Mouse (Mus musculus) T-helper 2 cell (primary cell): ENCODE data around the gene Dennd1b.

Source experiments
- in situ Hi-C: fragments of 300-600 bp; cut with MboI, MseI; formaldehyde crosslinking; loops from one replicate; pipeline ENCODE4 v1.15.1; 2025; ENCODE audit warnings: high pct_unique_total_duplicates

Gene Dennd1b

GRCm38 (mm10) chr1:139079000-139079399 lies 115.8 kb downstream of the Dennd1b start:
- in situ Hi-C loops: loop anchor here (5.0 kb wide), 1 partner anchor 97 kb away; no protein-coding TSS in a partner anchor

- in situ Hi-C loops: loop anchor here (5.0 kb wide), 1 partner anchor 97 kb away; no protein-coding TSS in a partner anchor
Observed at GRCm38 (mm10) chr1:139079523-139079922, 116.3 kb downstream of the Dennd1b start.

- in situ Hi-C loops: loop anchor here (10.0 kb wide), 1 partner anchor 226 kb away; the partner anchor contains the start of gene 2310009B15Rik
Observed at GRCm38 (mm10) chr1:139080517-139081386, 117.5 kb downstream of the Dennd1b start.

GRCm38 (mm10) chr1:139083382-139083781 lies 120.1 kb downstream of the Dennd1b start:
- in situ Hi-C loops: loop anchor here (10.0 kb wide), 1 partner anchor 229 kb away; the partner anchor contains the start of gene 2310009B15Rik

GRCm38 (mm10) chr1:139087564-139087963 lies 124.3 kb downstream of the Dennd1b start:
- in situ Hi-C loops: loop anchor here (10.0 kb wide), 1 partner anchor 233 kb away; the partner anchor contains the start of gene 2310009B15Rik

GRCm38 (mm10) chr1:139090744-139091143 lies 127.5 kb downstream of the Dennd1b start:
- in situ Hi-C loops: no loop called here

- in situ Hi-C loops: no loop called here
Observed at GRCm38 (mm10) chr1:139091701-139092100, 128.5 kb downstream of the Dennd1b start.

GRCm38 (mm10) chr1:139092144-139092543 lies 128.9 kb downstream of the Dennd1b start:
- in situ Hi-C loops: no loop called here

- in situ Hi-C loops: no loop called here
Observed at GRCm38 (mm10) chr1:139092722-139093121, 129.5 kb downstream of the Dennd1b start.

GRCm38 (mm10) chr1:139096369-139096768 lies 133.1 kb downstream of the Dennd1b start:
- in situ Hi-C loops: no loop called here

- in situ Hi-C loops: no loop called here
Observed at GRCm38 (mm10) chr1:139098088-139098487, 134.9 kb downstream of the Dennd1b start.

GRCm38 (mm10) chr1:139101725-139102124 lies 138.5 kb downstream of the Dennd1b start:
- in situ Hi-C loops: no loop called here

GRCm38 (mm10) chr1:139108251-139108650 lies 145.0 kb downstream of the Dennd1b start:
- in situ Hi-C loops: no loop called here

- in situ Hi-C loops: no loop called here
Observed at GRCm38 (mm10) chr1:139122626-139123025, 159.4 kb downstream of the Dennd1b start.

- in situ Hi-C loops: no loop called here
Observed at GRCm38 (mm10) chr1:139139644-139140043, 176.4 kb downstream of the Dennd1b start.

GRCm38 (mm10) chr1:139145516-139145915 lies 182.3 kb downstream of the Dennd1b start:
- in situ Hi-C loops: no loop called here

- in situ Hi-C loops: no loop called here
Observed at GRCm38 (mm10) chr1:139146306-139146705, 183.1 kb downstream of the Dennd1b start.

GRCm38 (mm10) chr1:139153006-139153405 lies 189.8 kb downstream of the Dennd1b start:
- in situ Hi-C loops: no loop called here

- in situ Hi-C loops: no loop called here
Observed at GRCm38 (mm10) chr1:139153493-139153892, 190.3 kb downstream of the Dennd1b start.

GRCm38 (mm10) chr1:139156397-139156796 lies 193.2 kb downstream of the Dennd1b start:
- in situ Hi-C loops: no loop called here

GRCm38 (mm10) chr1:139161619-139162018 lies 198.4 kb downstream of the Dennd1b start:
- in situ Hi-C loops: no loop called here

GRCm38 (mm10) chr1:139162814-139163213 lies 199.6 kb downstream of the Dennd1b start:
- in situ Hi-C loops: no loop called here
